ENCODE assay signal across 34 mouse cellular contexts in genomic region chr3:127597136-127597535, GRCm38 (mm10). TPM values are rescaled to one million over a fixed set of nuclear protein-coding genes. Genes with fewer than 3 reads are reported as not detected.
"Had no signal": no experiment of that assay in that cellular context is flagged by ENCODE, and none has a peak within 500 bp of the region (broad histone marks: within the 10 kb centered on the region; RNA-seq: fewer than 3 reads in every experiment).

No protein-coding gene starts in this region.

- H3K9me3 ChIP-seq: forebrain, embryonic 15.5 days; heart, embryonic 13.5 days; heart, embryonic 15.5 days; hindbrain, embryonic 13.5 days; hindbrain, embryonic 15.5 days; limb, embryonic 13.5 days; limb, embryonic 15.5 days; liver, embryonic 12.5 days had no signal

- H3K27ac ChIP-seq: forebrain, embryonic 15.5 days; heart, adult 2 months; heart, embryonic 13.5 days; heart, embryonic 15.5 days; hindbrain, embryonic 13.5 days; hindbrain, embryonic 15.5 days; hindbrain, postnatal 0 days; limb, embryonic 13.5 days; limb, embryonic 15.5 days; liver, embryonic 12.5 days; liver, embryonic 14.5 days had no signal

- H3K36me3 ChIP-seq: hindbrain, embryonic 13.5 days; hindbrain, embryonic 15.5 days had no signal

- H3K4me2 ChIP-seq: forebrain, embryonic 15.5 days; heart, embryonic 11.5 days; heart, embryonic 13.5 days; heart, embryonic 15.5 days; hindbrain, embryonic 13.5 days; hindbrain, embryonic 15.5 days; limb, embryonic 13.5 days; limb, embryonic 15.5 days; liver, embryonic 12.5 days had no signal

- H3K27me3 ChIP-seq: forebrain, embryonic 15.5 days; heart, embryonic 13.5 days; heart, embryonic 15.5 days; hindbrain, embryonic 13.5 days; hindbrain, embryonic 15.5 days; limb, embryonic 13.5 days; limb, embryonic 15.5 days; liver, embryonic 12.5 days had no signal

- ATAC-seq: forebrain, embryonic 15.5 days; forebrain, postnatal 0 days; hindbrain, postnatal 0 days; liver, embryonic 12.5 days had no signal

- DNase-seq: forebrain, postnatal 0 days; gastrocnemius, postnatal 14 days; gastrocnemius, postnatal 36 days; heart, adult 11 months; heart, adult 2 months; heart, postnatal 14 days; heart, postnatal 36 days; kidney, adult 18-20 months; layer of hippocampus, adult 9-11 months; layer of hippocampus, postnatal 36 days; left cerebral cortex, postnatal 4 days; lung, adult 18-20 months had no signal

- H3K4me1 ChIP-seq: forebrain, embryonic 15.5 days; heart, embryonic 13.5 days; heart, embryonic 15.5 days; hindbrain, embryonic 13.5 days; hindbrain, embryonic 15.5 days; limb, embryonic 13.5 days; limb, embryonic 15.5 days; liver, embryonic 12.5 days had no signal

- H3K4me3 ChIP-seq: forebrain, embryonic 15.5 days; heart, adult 2 months; heart, embryonic 13.5 days; heart, embryonic 15.5 days; hindbrain, embryonic 13.5 days; hindbrain, embryonic 15.5 days; limb, embryonic 13.5 days; limb, embryonic 15.5 days; liver, embryonic 12.5 days had no signal

- H3K9ac ChIP-seq: forebrain, embryonic 15.5 days; forebrain, postnatal 0 days; heart, embryonic 13.5 days; heart, embryonic 15.5 days; hindbrain, embryonic 13.5 days; hindbrain, embryonic 15.5 days; limb, embryonic 13.5 days; limb, embryonic 15.5 days; liver, embryonic 12.5 days; liver, embryonic 14.5 days had no signal

RNA-seq across cellular contexts. Expression of gene Neurog2, which starts 35.8 kb away (rescaled TPM):
- total RNA-seq: gastrocnemius, adult 18-20 months; gastrocnemius, adult 8-10 months; gastrocnemius, postnatal 14 days; gastrocnemius, postnatal 36 days; heart, adult 2 months; heart, postnatal 14 days; heart, postnatal 36 days; hematopoietic stem cell, adult 5-6 weeks; left cerebral cortex, adult 18-20 months had no signal
- polyA plus RNA-seq: gonadal fat pad, adult 2 months; heart, adult 2 months; heart, embryonic 11.5 days; heart, embryonic 13.5 days; heart, embryonic 15.5 days; heart, postnatal 0 days; intestine, embryonic 14.5 days; kidney, embryonic 16.5 days; large intestine, adult 2 months; limb, embryonic 11.5 days; limb, embryonic 13.5 days; limb, embryonic 15.5 days; liver, embryonic 12.5 days; liver, embryonic 16.5 days had no signal
